Mouse (Mus musculus) midbrain, postnatal 0 days (tissue): ENCODE measurements around the gene Tubg2. TPM values are rescaled to one million over a fixed set of nuclear protein-coding genes. Genes with fewer than 3 reads are reported as not detected.
A peak's percentile ranks its signal among the peaks of the same experiment; 100 is the strongest.

Source experiments
- ATAC-seq: fragments of 200-750 bp; cut with Nextera tagmentation; 2 replicates; pipeline ENCODE4 v1.8.0; 2017; ENCODE audit warnings: moderate number of reproducible peaks, mild to moderate bottlenecking, moderate TSS enrichment, moderate library complexity; ENCODE audit not compliant: low FRiP score
- DNase-seq: peaks from one replicate; pipeline ENCODE4 v3.0.0-alpha.2; 2015; ENCODE audit warnings: low spot score
- H3K27ac ChIP-seq: fragments of 300-500 bp; sonication (generic); 2 replicates; pipeline ENCODE4 v1.5.1; 2014; ENCODE audit warnings: low read depth, mild to moderate bottlenecking, low read length, mixed read lengths
- H3K27me3 ChIP-seq: fragments of 300-500 bp; sonication (generic); 2 replicates; pipeline ENCODE4 v1.6.1; 2014; ENCODE audit warnings: low read length, control low read depth, mixed read lengths; ENCODE audit not compliant: insufficient read depth
- H3K36me3 ChIP-seq: fragments of 300-500 bp; sonication (generic); 2 replicates; pipeline ENCODE4 v1.6.1; 2014; ENCODE audit warnings: low read length, control low read depth, mixed read lengths; ENCODE audit not compliant: insufficient read depth
- H3K4me1 ChIP-seq: fragments of 300-500 bp; sonication (generic); 2 replicates; pipeline ENCODE4 v1.6.1; 2014; ENCODE audit warnings: mild to moderate bottlenecking, control low read depth, antibody characterized with exemption, low read length, mixed read lengths; ENCODE audit not compliant: insufficient read depth
- H3K4me2 ChIP-seq: fragments of 300-500 bp; sonication (generic); 2 replicates; pipeline ENCODE4 v1.6.1; 2014; ENCODE audit warnings: low read depth, mild to moderate bottlenecking, low read length, mixed read lengths; ENCODE audit not compliant: poor library complexity, severe bottlenecking
- H3K4me3 ChIP-seq: fragments of 300-500 bp; sonication (generic); 2 replicates; pipeline ENCODE4 v1.5.1; 2014; ENCODE audit warnings: low read depth, mild to moderate bottlenecking, low read length, moderate library complexity
- H3K9ac ChIP-seq: fragments of 300-500 bp; sonication (generic); replicated peaks from 2 replicates; pipeline ENCODE4 v1.6.1; 2014; ENCODE audit warnings: mild to moderate bottlenecking, low read length, moderate library complexity, mixed read lengths; ENCODE audit not compliant: poor library complexity, severe bottlenecking
- H3K9me3 ChIP-seq: fragments of 300-500 bp; sonication (generic); 2 replicates; pipeline ENCODE4 v1.6.1; 2016; ENCODE audit warnings: low read length, control low read depth
- CTCF ChIP-seq: IDR thresholded peaks from 2 replicates; pipeline ENCODE4 v1.5.1; 2016; ENCODE audit warnings: antibody characterized with exemption, mild to moderate bottlenecking
- WGBS: fragments of 180-500 bp; shearing (Covaris S2); extraction: QIAGEN DNeasy Blood & Tissue Kit; methylation state at CpG from one replicate; pipeline ENCODE4 v1.1.7; 2014; 5-methylcytosine and 5-hydroxymethylcytosine counted together
- polyA plus RNA-seq: library from polyadenylated mRNA; unstranded; fragments of >200 nt; fragmentation: Nextera tagmentation; extraction: Ambion mirVana; gene quantifications from 2 replicates; pipeline ENCODE4 v1.2.1, GENCODE M21; 2015
- total RNA-seq: library from RNA; depleted of rRNA; stranded (reverse); fragments of >200 nt; gene quantifications from 2 replicates; pipeline ENCODE4 v1.2.3, GENCODE M21; 2014

The Tubg2 gene
- total and polyA plus RNA-seq, 2 experiments from 2014 or later, result 40.6 to 86.1 TPM

GRCm38 (mm10) chr11:101164677-101165580, 9.2 kb downstream of the Tubg2 start:
- no peak overlapping the region for H3K27ac ChIP-seq
- H3K36me3 ChIP-seq, result peaks cover 42% of the 10 kb centered on the region
- no peak overlapping the region for H3K4me3 ChIP-seq
- DNase-seq, result no peak
- peaks cover 48% of the 10 kb centered on the region for H3K27me3 ChIP-seq
- no peaks in the 10 kb centered on the region for H3K9me3 ChIP-seq
- no peak overlapping the region for H3K4me2 ChIP-seq
- peaks cover 6% of the 10 kb centered on the region; the same call in 1 of the 2 replicates for H3K4me1 ChIP-seq
- H3K9ac ChIP-seq, result no peak overlapping the region
- ATAC-seq, result no peak
- TF ChIP-seq CTCF, result no peak
- WGBS, result 42% methylated on average over 35 of the region's 35 CpGs

GRCm38 (mm10) chr11:101166357-101166756, 10.7 kb downstream of the Tubg2 start:
- 59% methylated on average over 14 of the region's 14 CpGs for WGBS
- Histone ChIP-seq H3K9ac (no peak overlapping the region), H3K4me3 (no peak overlapping the region), H3K4me2 (no peak overlapping the region), H3K27me3 (peaks cover 48% of the 10 kb centered on the region), H3K9me3 (no peaks in the 10 kb centered on the region), H3K4me1 (peaks cover 6% of the 10 kb centered on the region; the same call in 1 of the 2 replicates), H3K36me3 (peaks cover 39% of the 10 kb centered on the region), H3K27ac (no peak overlapping the region)
- ATAC-seq, result no peak
- DNase-seq, result no peak
- no peak for TF ChIP-seq CTCF

- DNase-seq, result no peak
- H3K4me2 ChIP-seq, result no peak overlapping the region
- H3K36me3 ChIP-seq, result peaks cover 31% of the 10 kb centered on the region
- no peak for ATAC-seq
- H3K9me3 ChIP-seq, result no peaks in the 10 kb centered on the region
- no peak overlapping the region for H3K4me3 ChIP-seq
- no peak for TF ChIP-seq CTCF
- no peak overlapping the region for H3K9ac ChIP-seq
- H3K27me3 ChIP-seq, result peaks cover 48% of the 10 kb centered on the region
- peaks cover 13% of the 10 kb centered on the region; the same call in 1 of the 2 replicates for H3K4me1 ChIP-seq
- no peak overlapping the region for H3K27ac ChIP-seq
- WGBS, result 61% methylated on average over 19 of the region's 19 CpGs
These were observed 11.7 kb downstream of the Tubg2 start for GRCm38 (mm10) chr11:101167211-101167962.

- ATAC-seq (no peak), DNase-seq (no peak)
- Histone ChIP-seq H3K27ac (no peak overlapping the region), H3K9ac (no peak overlapping the region), H3K4me3 (no peak overlapping the region), H3K9me3 (no peaks in the 10 kb centered on the region), H3K4me1 (peaks cover 15% of the 10 kb centered on the region; the same call in 1 of the 2 replicates), H3K4me2 (no peak overlapping the region), H3K36me3 (peaks cover 31% of the 10 kb centered on the region), H3K27me3 (peaks cover 48% of the 10 kb centered on the region)
- WGBS, result 58% methylated on average over 8 of the region's 8 CpGs
- no peak for TF ChIP-seq CTCF
These were observed 12.2 kb downstream of the Tubg2 start for GRCm38 (mm10) chr11:101167963-101168300.

- DNase-seq (no peak), ATAC-seq (no peak)
- Histone ChIP-seq H3K27ac (no peak overlapping the region), H3K36me3 (peaks cover 31% of the 10 kb centered on the region), H3K9ac (no peak overlapping the region), H3K4me2 (peak overlapping the region; percentile 91; the same call in 1 of the 2 replicates), H3K4me1 (peaks cover 18% of the 10 kb centered on the region; the same call in 1 of the 2 replicates), H3K4me3 (no peak overlapping the region), H3K27me3 (peaks cover 45% of the 10 kb centered on the region), H3K9me3 (no peaks in the 10 kb centered on the region)
- TF ChIP-seq CTCF, result no peak
- 71% methylated on average over 18 of the region's 18 CpGs for WGBS
These were observed 12.7 kb downstream of the Tubg2 start for GRCm38 (mm10) chr11:101168301-101168980.
